Mouse (Mus musculus): ENCODE results near the gene Alk. TPM values are rescaled to one million over a fixed set of nuclear protein-coding genes. Genes with fewer than 3 reads are reported as not detected.

Alk gene
- polyA plus RNA-seq, 1 experiment from 2014 or later = 4.7 TPM

- H3K4me3 ChIP-seq (replicated peaks; ENCODE audit: low read length) = no peak overlapping the region
- H3K27ac ChIP-seq (ENCODE audit: low read length) = no peak overlapping the region
- 0 out of 2 replicates have a peak, but pooled peaks cover 2% of the 10 kb centered on the region for H3K27me3 ChIP-seq (replicated peaks; ENCODE audit: control insufficient read depth, insufficient read depth, low read length)
- no peaks in the 10 kb centered on the region for H3K36me3 ChIP-seq (ENCODE audit: control insufficient read depth, insufficient read depth)
- no peak overlapping the region for H3K4me2 ChIP-seq (ENCODE audit: low read length)
- H3K9me3 ChIP-seq (ENCODE audit: control insufficient read depth, low read length) = 0 out of 2 replicates have a peak, but pooled peaks cover 3% of the 10 kb centered on the region
- no peak for ATAC-seq
- WGBS = 87% methylated on average over 7 of the region's 7 CpGs
- H3K9ac ChIP-seq (replicated peaks; ENCODE audit: low read depth, low read length) = no peak overlapping the region
- H3K4me1 ChIP-seq (replicated peaks; ENCODE audit: control insufficient read depth, insufficient read depth, low read length) = peaks cover 7% of the 10 kb centered on the region; the same call in 1 of the 2 replicates
Observed at GRCm38 (mm10) chr17:71871981-71872380, 732.4 kb downstream of the Alk start.

GRCm38 (mm10) chr17:71870641-71871040, 733.8 kb downstream of the Alk start:
- 80% methylated on average over 1 of the region's 1 CpGs for WGBS
- ATAC-seq = no peak

GRCm38 (mm10) chr17:71870232-71870621, 734.2 kb downstream of the Alk start:
- 0 out of 2 replicates have a peak, but pooled peaks cover 2% of the 10 kb centered on the region for H3K27me3 ChIP-seq (replicated peaks; ENCODE audit: control insufficient read depth, insufficient read depth, low read length)
- H3K36me3 ChIP-seq (ENCODE audit: control insufficient read depth, insufficient read depth) = no peaks in the 10 kb centered on the region
- no peak overlapping the region for H3K4me2 ChIP-seq (ENCODE audit: low read length)
- H3K9ac ChIP-seq (replicated peaks; ENCODE audit: low read depth, low read length) = no peak overlapping the region
- H3K27ac ChIP-seq (ENCODE audit: low read length) = no peak overlapping the region
- 0 out of 2 replicates have a peak, but pooled peaks cover 3% of the 10 kb centered on the region for H3K9me3 ChIP-seq (ENCODE audit: control insufficient read depth, low read length)
- WGBS = 92% methylated on average over 7 of the region's 8 CpGs
- no peak overlapping the region for H3K4me3 ChIP-seq (replicated peaks; ENCODE audit: low read length)
- ATAC-seq = no peak
- peaks cover 7% of the 10 kb centered on the region; the same call in 1 of the 2 replicates for H3K4me1 ChIP-seq (replicated peaks; ENCODE audit: control insufficient read depth, insufficient read depth, low read length)

More at GRCm38 (mm10) chr17:71870641-71871040, 733.8 kb downstream of the Alk start:
- Histone ChIP-seq H3K36me3 (ENCODE audit: control insufficient read depth, insufficient read depth) (no peaks in the 10 kb centered on the region), H3K27ac (ENCODE audit: low read length) (no peak overlapping the region), H3K9me3 (ENCODE audit: control insufficient read depth, low read length) (0 out of 2 replicates have a peak, but pooled peaks cover 3% of the 10 kb centered on the region), H3K9ac (replicated peaks; ENCODE audit: low read depth, low read length) (no peak overlapping the region), H3K27me3 (replicated peaks; ENCODE audit: control insufficient read depth, insufficient read depth, low read length) (0 out of 2 replicates have a peak, but pooled peaks cover 2% of the 10 kb centered on the region), H3K4me1 (replicated peaks; ENCODE audit: control insufficient read depth, insufficient read depth, low read length) (peaks cover 7% of the 10 kb centered on the region; the same call in 1 of the 2 replicates), H3K4me3 (replicated peaks; ENCODE audit: low read length) (no peak overlapping the region), H3K4me2 (ENCODE audit: low read length) (no peak overlapping the region)

DNA sequence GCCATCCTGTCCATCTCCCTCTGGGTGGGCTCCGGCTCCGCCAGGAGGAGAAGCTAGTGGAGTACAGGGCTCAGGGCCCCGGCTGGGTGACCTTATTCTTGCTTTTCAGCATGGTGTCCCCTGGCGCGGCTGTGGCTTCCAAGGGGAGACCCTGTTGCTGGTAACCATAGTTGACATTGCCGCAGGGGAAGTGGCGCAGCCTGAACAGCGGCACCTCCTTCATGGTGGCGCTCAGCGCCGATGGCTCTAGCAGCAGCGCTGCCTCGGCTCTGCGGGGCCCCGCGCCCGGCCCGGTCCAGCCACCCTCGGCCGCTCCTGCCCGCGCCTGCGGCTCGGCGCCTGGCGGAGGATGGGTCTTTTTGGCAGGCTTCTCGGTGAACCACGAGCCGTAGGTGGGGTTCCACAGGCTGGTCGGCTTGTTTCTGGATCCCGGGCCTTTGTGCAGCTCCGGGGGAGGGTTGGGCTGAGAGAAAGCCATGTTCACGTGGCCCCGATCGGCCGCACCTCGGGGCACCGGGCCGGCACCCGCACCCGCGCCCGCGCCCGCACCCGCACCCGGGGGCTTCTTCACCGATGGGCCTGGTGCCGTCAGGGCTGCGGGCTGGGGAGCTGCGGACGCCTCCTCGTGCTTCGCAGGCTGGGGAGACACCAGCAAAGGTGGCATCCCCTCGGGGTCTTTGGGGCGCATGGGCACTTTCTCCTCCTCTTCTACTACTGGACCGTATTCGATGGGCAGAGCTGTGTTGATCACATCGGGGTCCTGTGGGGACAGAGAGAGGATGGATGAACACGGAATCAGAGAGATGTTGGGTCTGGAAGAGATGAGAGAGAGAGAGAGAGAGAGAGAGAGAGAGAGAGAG, 734.8 kb downstream of the Alk start:
- no peak overlapping the region; the same call in 1 of the 2 replicates for H3K27ac ChIP-seq (ENCODE audit: low read length)

GRCm38 (mm10) chr17:71868828-71869227, 735.6 kb downstream of the Alk start:
- Histone ChIP-seq H3K27ac (ENCODE audit: low read length) (no peak overlapping the region), H3K36me3 (ENCODE audit: control insufficient read depth, insufficient read depth) (no peaks in the 10 kb centered on the region), H3K4me1 (replicated peaks; ENCODE audit: control insufficient read depth, insufficient read depth, low read length) (peaks cover 7% of the 10 kb centered on the region; the same call in 1 of the 2 replicates), H3K9ac (replicated peaks; ENCODE audit: low read depth, low read length) (no peak overlapping the region), H3K9me3 (ENCODE audit: control insufficient read depth, low read length) (0 out of 2 replicates have a peak, but pooled peaks cover 3% of the 10 kb centered on the region), H3K4me3 (replicated peaks; ENCODE audit: low read length) (no peak overlapping the region), H3K27me3 (replicated peaks; ENCODE audit: control insufficient read depth, insufficient read depth, low read length) (0 out of 2 replicates have a peak, but pooled peaks cover 2% of the 10 kb centered on the region), H3K4me2 (ENCODE audit: low read length) (peak overlapping the region; percentile 93)
- ATAC-seq = peak; percentile 39; the same call in 1 of the 2 replicates
- WGBS = 51% methylated on average over 12 of the region's 12 CpGs

More for the DNA sequence above, 734.8 kb downstream of the Alk start:
- 4% methylated on average over 60 of the region's 60 CpGs for WGBS
- H3K9ac ChIP-seq (replicated peaks; ENCODE audit: low read depth, low read length) = peak overlapping the region; percentile 84
- H3K27me3 ChIP-seq (replicated peaks; ENCODE audit: control insufficient read depth, insufficient read depth, low read length) = 0 out of 2 replicates have a peak, but pooled peaks cover 2% of the 10 kb centered on the region
- peak overlapping the region; percentile 58 for H3K4me3 ChIP-seq (replicated peaks; ENCODE audit: low read length)
- peaks cover 7% of the 10 kb centered on the region; the same call in 1 of the 2 replicates for H3K4me1 ChIP-seq (replicated peaks; ENCODE audit: control insufficient read depth, insufficient read depth, low read length)
- peak overlapping the region; percentile 93 for H3K4me2 ChIP-seq (ENCODE audit: low read length)
- no peaks in the 10 kb centered on the region for H3K36me3 ChIP-seq (ENCODE audit: control insufficient read depth, insufficient read depth)
- 0 out of 2 replicates have a peak, but pooled peaks cover 3% of the 10 kb centered on the region for H3K9me3 ChIP-seq (ENCODE audit: control insufficient read depth, low read length)
- ATAC-seq = peak; percentile 87

- no peak for ATAC-seq
- Histone ChIP-seq H3K27ac (ENCODE audit: low read length) (no peak overlapping the region), H3K4me1 (replicated peaks; ENCODE audit: control insufficient read depth, insufficient read depth, low read length) (peaks cover 7% of the 10 kb centered on the region; the same call in 1 of the 2 replicates), H3K36me3 (ENCODE audit: control insufficient read depth, insufficient read depth) (no peaks in the 10 kb centered on the region), H3K4me2 (ENCODE audit: low read length) (no peak overlapping the region), H3K4me3 (replicated peaks; ENCODE audit: low read length) (no peak overlapping the region), H3K27me3 (replicated peaks; ENCODE audit: control insufficient read depth, insufficient read depth, low read length) (0 out of 2 replicates have a peak, but pooled peaks cover 2% of the 10 kb centered on the region), H3K9me3 (ENCODE audit: control insufficient read depth, low read length) (0 out of 2 replicates have a peak, but pooled peaks cover 2% of the 10 kb centered on the region), H3K9ac (replicated peaks; ENCODE audit: low read depth, low read length) (no peak overlapping the region)
- WGBS = 91% methylated on average over 2 of the region's 2 CpGs
Observed at GRCm38 (mm10) chr17:71867892-71868291, 736.5 kb downstream of the Alk start.

DNA sequence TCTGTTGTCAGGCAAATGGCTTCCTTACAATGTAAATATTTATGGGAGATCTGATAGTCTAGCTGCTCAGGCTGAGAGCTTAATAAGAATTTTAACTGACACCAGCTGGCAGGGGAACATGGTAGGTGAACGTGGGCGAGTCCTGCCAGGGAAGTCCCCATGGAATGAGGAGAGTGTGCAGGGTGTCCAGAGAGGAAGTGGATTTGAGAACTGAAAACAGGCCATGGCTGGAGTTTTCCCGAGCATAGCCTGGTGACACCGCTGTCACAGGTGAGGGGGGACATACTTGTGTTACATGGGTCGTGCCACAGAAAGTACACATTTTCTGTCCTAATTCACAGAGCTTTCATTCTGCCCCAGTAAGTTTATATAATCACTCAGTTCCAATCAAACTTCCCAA, 739.0 kb downstream of the Alk start:
- ATAC-seq = no peak
- Histone ChIP-seq H3K9me3 (ENCODE audit: control insufficient read depth, low read length) (no peaks in the 10 kb centered on the region), H3K27ac (ENCODE audit: low read length) (no peak overlapping the region), H3K4me3 (replicated peaks; ENCODE audit: low read length) (no peak overlapping the region), H3K9ac (replicated peaks; ENCODE audit: low read depth, low read length) (no peak overlapping the region), H3K27me3 (replicated peaks; ENCODE audit: control insufficient read depth, insufficient read depth, low read length) (0 out of 2 replicates have a peak, but pooled peaks cover 2% of the 10 kb centered on the region), H3K36me3 (ENCODE audit: control insufficient read depth, insufficient read depth) (no peaks in the 10 kb centered on the region), H3K4me2 (ENCODE audit: low read length) (no peak overlapping the region), H3K4me1 (replicated peaks; ENCODE audit: control insufficient read depth, insufficient read depth, low read length) (peaks cover 7% of the 10 kb centered on the region; the same call in 1 of the 2 replicates)
- 85% methylated on average over 5 of the region's 5 CpGs for WGBS

DNA sequence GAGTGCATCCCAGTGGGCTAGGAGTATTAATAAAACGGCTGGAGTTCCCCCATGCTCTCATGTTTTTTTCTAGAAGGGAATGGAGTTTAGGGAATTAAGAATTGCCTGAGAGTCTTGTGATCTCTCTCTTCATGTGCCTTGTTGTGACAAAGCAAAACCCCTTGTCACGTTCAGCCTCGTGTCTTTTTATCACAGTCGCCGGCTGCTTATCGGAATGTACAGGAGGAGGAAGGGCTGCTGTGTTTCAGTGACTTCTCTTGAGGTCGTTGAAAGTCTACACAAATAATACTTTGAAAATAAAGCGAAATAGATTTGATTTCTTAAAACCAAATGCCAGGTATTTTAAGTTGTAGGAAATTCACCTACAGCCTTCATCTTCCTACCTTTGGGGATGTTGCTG, 740.4 kb downstream of the Alk start:
- no peak overlapping the region for H3K9ac ChIP-seq (replicated peaks; ENCODE audit: low read depth, low read length)
- H3K36me3 ChIP-seq (ENCODE audit: control insufficient read depth, insufficient read depth) = no peaks in the 10 kb centered on the region
- 0 out of 2 replicates have a peak, but pooled peaks cover 2% of the 10 kb centered on the region for H3K27me3 ChIP-seq (replicated peaks; ENCODE audit: control insufficient read depth, insufficient read depth, low read length)
- no peak for ATAC-seq
- no peak overlapping the region for H3K4me2 ChIP-seq (ENCODE audit: low read length)
- WGBS = 89% methylated on average over 8 of the region's 8 CpGs
- H3K27ac ChIP-seq (ENCODE audit: low read length) = no peak overlapping the region
- H3K9me3 ChIP-seq (ENCODE audit: control insufficient read depth, low read length) = no peaks in the 10 kb centered on the region
- no peak overlapping the region for H3K4me3 ChIP-seq (replicated peaks; ENCODE audit: low read length)
- no peaks in the 10 kb centered on the region for H3K4me1 ChIP-seq (replicated peaks; ENCODE audit: control insufficient read depth, insufficient read depth, low read length)

GRCm38 (mm10) chr17:71862895-71863294, 741.5 kb downstream of the Alk start:
- no peak overlapping the region for H3K4me3 ChIP-seq (replicated peaks; ENCODE audit: low read length)
- ATAC-seq = no peak

More at GRCm38 (mm10) chr17:71862895-71863294, 741.5 kb downstream of the Alk start:
- no peak overlapping the region for H3K4me2 ChIP-seq (ENCODE audit: low read length)
- no peaks in the 10 kb centered on the region for H3K9me3 ChIP-seq (ENCODE audit: control insufficient read depth, low read length)
- WGBS = 92% methylated on average over 4 of the region's 4 CpGs
- no peaks in the 10 kb centered on the region for H3K27me3 ChIP-seq (replicated peaks; ENCODE audit: control insufficient read depth, insufficient read depth, low read length)
- H3K9ac ChIP-seq (replicated peaks; ENCODE audit: low read depth, low read length) = no peak overlapping the region
- H3K4me1 ChIP-seq (replicated peaks; ENCODE audit: control insufficient read depth, insufficient read depth, low read length) = no peaks in the 10 kb centered on the region
- H3K27ac ChIP-seq (ENCODE audit: low read length) = no peak overlapping the region
- no peaks in the 10 kb centered on the region for H3K36me3 ChIP-seq (ENCODE audit: control insufficient read depth, insufficient read depth)

Data from forebrain, embryonic 16.5 days (tissue).